Mouse (Mus musculus) left cerebral cortex, adult 18-20 months (tissue): ENCODE measurements around the gene Fbxw5. TPM values are rescaled to one million over a fixed set of nuclear protein-coding genes. Genes with fewer than 3 reads are reported as not detected.
"Not testable (repeated sequence)": the region's sequence is repeated elsewhere in the genome, so short reads cannot be mapped to it uniquely, and the experiment has no call there.

ENCODE experiments used
- DNase-seq, 2 experiments: peaks; one replicate each; pipeline ENCODE4 v3.0.0; 2021 to 2022; ENCODE audit warnings: low spot score in 2 of 2, mixed read lengths in 1 of 2
- total RNA-seq, 2 experiments: library from RNA; stranded (reverse); gene quantifications; 2 replicates each; pipeline ENCODE4 v1.2.3; 2021

Fbxw5 gene
- total RNA-seq, 2 experiments from 2014 or later, result 105 to 114 TPM

DNA sequence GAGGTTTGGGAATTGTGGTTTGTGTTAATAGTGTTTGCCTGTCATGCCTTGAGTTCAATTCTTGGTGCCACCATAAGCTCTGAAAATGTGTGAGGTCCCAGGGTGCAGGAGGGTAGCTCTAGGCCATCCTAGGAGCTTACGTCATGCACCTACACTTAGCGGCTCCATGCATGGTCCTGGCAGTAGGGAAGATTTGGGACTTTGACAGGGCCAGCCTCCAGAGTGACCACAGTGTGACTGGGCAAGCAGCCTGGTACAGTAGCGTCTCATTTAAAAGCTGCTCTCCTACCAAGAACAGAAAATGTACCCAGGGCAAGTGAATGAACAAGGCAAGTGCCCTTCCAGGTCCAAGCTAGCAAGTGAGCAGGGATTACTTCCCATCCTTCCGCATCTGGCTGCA lies 5.3 kb downstream of the Fbxw5 start:
- no peak for DNase-seq

DNA sequence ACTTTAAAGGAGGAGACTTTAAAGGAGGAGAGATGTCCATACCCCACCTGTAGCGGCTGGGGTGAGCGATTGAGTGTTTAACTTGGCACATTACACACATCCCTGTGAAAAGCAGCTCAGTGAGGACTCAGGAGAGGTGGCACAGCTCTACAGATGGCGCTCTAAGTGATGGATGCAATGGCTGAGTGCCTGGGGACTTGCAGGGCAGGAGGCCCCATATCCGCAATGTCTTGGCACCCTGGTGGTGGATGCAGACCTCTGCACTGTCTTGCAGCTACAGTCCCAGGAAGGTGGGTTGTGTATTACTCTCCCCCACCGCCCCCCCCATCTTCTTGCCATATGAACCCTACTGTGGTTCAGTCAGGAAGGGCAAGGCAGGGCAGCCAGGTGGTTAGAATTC lies 6.4 kb downstream of the Fbxw5 start:
- DNase-seq, result no peak

DNA sequence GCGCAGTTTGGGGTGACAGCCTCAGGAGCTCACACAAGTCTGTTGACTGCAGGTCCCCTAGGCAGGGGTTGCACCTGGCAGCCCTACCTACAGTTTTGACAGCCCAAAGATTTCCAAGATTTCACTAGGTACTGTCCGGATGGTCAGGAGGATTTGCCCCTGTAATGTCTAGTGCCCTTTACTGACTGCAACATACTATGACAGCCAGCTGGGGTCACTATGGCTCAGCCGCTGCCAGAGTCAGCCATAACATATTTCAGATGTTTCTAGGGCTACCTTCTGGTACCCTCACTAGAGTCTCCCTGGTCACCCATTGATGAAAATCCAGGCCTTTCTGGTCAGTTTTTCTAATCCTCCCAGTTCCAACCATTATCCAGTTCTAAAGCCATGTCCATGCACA lies 9.4 kb downstream of the Fbxw5 start:
- no peak for DNase-seq

DNA sequence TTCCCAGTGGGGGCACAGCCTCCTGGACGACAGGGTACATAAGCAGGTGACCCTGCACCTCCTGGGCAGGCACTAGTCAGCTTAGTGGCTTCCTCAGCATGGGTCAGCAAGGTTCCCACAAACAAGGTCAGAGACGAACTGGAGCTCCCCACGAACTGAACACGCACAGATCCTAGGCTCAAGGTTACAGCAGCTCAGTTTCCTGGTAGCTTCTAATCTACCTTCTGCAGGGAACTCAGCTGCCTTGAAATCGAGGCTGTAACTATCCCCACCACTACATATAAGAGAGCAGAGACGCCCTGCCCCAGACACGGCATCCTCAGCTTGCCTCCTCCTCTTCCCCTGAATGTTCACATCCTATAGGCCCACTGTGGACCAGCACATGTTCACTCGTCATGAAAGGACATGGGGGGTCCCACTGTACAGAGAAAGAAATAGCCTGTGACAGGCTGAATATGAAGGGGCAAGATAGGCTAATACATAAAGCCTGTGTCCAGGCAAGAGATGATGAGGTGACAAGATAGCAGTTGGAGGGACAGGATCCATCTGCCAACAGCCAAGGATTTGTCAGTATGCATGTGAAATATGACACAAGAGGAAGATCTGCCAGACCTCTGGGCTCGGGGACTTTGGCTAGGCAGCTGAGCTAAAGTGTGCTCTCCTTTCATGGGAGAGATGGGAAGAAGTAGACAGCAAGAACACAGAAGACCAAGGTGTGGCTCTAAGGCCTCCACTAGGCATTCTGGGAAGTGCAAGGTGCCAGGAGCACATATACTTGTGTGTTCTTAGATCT lies 26.2 kb downstream of the Fbxw5 start:
- DNase-seq, result no peak

DNA sequence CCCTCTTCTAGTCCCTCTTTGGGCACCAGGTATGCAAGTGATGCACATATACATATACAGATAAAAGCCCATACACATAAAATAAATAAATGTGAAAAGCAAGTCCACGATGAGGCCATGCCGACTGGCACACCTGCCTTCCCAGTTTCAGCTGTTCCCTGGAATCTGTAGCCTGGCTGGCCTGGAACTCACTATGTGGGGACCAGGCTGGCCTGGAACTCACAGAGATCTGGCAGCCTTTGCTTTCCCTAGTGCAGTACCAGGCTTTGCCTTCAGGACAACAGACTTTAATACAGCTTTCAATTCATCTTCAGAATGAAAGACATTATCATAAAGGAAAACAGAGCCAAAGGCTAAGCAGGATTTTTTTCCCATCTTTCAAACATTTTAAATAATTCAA lies 33.2 kb downstream of the Fbxw5 start:
- DNase-seq, result no peak

DNA sequence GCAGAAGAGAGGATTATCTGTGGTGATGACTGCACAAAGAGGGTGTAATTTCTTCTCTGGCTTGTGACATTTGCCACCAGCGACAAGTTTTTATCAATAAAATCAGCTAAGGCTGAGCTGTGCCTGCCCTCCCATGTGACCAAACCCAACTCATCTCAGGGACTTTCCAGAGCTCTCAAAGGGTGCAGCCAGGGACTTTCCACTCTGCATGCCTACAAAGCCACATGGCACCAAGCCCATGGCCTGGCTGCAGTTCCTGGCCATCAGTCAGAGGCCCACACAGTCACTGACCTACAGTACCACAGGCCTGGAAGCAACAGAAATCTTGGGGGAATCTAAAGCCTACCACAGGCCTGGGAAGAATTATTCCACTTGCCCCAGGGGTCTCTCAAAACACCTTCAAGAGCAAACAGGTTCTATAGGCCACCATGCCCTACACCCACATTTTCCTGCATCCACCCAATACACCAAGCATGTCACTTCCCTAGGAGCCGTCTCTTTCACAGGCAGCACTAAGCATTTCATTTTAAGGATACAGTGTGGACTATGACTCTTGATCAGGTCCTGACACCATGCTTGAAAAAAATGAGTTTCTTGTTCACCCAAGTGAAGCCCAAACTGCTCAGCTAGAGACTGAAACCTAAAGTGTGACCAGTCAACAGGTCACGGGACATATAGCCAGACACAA lies 33.8 kb downstream of the Fbxw5 start:
- peak; percentile 5 to 11 for DNase-seq

DNA sequence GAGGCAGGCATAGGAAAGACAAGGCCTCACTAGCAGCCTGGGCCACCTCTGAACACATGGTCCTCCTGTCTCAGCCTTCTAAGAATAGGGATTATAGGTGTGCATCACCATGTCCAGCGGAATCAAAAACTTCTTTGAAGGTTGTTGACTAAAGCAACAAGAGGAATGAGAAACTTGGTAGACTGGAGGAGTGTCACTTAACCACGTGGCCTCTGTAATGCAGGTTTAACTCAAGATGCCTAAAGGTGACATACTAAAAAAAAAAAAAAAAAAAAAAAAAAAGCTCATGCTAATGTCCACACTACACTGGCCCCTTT lies 34.3 kb downstream of the Fbxw5 start:
- DNase-seq, result no peak

DNA sequence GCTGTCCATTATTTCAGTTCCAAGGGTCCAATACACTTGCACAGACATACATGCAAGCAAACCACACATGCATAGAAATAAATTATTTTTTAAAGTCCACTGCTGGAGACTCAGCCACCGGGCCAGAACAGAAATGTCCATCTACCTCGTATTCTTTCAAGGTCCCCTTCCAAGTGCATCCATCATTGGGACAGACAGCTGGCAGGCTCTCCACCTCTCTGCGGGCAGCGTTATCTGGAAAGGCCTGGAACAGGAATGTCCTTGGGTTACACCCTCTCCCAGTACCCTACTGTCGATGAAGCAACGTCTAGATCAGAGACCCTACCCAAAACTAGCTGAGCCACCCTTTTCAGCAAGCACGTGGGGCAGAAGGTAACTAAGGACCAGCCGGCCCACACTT lies 36.0 kb downstream of the Fbxw5 start:
- DNase-seq, result no peak

DNA sequence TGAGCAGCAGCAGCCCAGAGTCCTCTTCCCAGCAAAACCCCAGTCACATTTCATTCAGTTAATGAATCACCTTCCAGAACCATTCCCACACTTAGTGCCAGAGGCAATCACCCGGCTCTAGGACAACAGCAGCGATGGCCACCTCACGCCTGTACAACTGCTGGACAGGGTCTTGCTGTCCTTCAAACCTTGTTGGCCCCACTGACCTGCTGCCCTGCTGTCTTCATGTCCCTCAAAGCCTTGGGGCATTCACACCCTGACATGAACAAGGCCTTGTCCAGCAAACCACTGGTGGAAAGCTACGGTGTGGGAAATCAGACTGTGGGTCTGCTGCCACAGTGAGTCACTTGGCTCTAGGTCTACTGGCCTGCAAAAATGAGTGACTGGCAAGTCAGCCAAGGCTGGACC lies 40.0 kb downstream of the Fbxw5 start:
- DNase-seq, result no peak

DNA sequence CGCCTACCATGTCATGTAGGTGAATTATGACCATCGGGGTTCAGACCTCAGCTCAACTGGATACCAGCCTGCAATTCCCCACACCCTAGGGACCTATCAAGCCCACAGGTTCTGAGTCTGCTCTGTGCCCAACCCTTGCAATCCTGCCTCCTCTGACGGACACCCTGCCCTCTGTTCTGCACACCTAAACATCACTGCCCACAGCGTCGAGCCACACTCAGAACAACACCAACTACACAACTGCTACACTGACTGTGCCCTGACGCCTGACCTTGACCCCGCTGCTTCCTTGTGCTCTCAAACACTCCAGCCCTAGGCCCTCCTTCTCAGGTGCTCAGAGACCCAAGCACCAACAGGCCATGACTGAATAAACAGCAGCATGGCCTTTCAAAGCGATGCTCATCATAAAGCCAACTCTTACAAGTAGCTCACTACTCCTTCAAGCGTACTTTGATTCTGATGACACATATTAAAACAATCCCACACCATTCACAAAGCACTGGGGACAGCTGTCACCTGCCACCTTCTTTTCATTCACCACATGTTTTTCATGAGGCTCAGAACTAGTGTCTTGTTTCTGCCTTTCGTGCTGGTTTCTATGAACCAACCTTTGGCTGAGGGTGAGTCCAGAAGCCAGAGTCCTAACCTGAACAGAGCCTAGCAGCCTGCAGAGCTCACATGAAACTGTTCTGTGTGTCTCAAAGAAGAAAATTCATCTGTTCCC lies 41.3 kb downstream of the Fbxw5 start:
- DNase-seq, result no peak

DNA sequence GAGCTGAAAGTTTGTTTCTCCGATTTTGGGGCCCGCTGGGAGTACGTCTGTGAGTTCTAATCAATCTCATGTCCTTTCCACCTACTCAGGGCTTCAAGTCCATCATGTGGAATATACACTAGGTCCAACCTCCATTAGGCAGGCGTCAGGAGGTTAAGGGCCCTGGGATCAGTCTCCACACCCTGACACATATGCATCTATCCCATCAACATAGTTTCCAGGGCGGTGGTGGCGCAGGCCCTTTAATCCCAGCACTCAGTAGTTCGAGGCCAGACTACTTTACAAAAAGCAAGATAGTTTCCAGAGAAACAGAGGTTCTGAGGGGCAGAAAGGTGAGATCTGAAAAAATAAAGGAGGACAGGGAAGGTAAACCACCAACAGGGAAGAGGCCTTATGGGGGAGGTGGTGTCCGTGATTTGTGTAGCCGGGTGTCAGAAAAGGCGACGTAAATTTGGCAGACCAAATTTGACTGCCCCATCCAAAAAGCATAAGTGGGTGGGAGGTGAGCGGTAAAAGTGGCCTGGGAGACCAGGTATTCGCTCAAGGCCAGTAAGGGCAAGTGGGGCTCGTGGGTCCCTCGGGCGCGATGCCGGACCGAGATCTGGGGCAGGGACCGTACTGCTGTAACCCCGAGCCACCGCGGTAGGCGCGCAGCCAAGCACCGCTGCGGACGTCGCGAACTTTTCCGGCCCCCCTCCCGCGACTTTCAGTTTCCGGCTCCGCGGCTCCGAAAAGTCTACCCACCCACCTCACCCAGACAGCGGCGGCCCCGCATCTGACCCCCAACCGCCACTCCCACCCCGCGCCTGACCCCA lies 45.7 kb downstream of the Fbxw5 start:
- DNase-seq, result no peak

DNA sequence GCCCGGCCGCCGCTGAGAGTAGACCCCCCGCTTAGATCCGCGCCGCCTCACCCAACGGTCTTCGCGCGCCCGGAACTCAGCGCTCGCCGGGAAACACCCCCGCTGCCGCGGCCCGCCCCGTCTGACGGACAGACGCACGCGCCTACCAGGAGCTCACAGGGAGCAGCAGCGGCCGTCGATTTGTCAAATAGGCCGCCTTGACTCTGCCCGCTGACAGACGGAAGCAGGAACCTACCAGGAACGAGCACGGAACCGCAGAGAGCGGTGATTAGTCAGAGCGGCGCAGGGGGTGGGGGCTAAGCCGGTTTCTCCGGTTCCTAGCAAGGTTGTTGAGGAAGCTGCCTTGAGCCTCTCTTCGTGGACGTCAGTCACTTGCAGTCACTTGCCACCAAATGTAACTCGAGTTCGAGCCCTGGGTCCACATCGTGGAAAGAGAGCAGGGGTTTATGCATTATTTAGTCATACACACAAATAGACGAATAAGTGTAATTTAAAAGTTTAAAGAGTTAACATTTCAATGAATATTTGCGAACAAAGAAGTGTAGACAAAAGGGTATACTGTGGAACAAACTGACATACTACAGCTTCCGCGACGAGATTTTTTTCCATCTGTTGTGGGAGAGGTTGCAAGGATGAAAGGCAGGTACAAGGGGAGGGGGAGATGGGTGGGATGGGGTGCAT lies 46.4 kb downstream of the Fbxw5 start, which contains the start of gene Traf2:
TSS of gene Traf2 (minus strand) at position 130 of the 681 bp plus-strand sequence.
- peak; percentile 99 for DNase-seq

DNA sequence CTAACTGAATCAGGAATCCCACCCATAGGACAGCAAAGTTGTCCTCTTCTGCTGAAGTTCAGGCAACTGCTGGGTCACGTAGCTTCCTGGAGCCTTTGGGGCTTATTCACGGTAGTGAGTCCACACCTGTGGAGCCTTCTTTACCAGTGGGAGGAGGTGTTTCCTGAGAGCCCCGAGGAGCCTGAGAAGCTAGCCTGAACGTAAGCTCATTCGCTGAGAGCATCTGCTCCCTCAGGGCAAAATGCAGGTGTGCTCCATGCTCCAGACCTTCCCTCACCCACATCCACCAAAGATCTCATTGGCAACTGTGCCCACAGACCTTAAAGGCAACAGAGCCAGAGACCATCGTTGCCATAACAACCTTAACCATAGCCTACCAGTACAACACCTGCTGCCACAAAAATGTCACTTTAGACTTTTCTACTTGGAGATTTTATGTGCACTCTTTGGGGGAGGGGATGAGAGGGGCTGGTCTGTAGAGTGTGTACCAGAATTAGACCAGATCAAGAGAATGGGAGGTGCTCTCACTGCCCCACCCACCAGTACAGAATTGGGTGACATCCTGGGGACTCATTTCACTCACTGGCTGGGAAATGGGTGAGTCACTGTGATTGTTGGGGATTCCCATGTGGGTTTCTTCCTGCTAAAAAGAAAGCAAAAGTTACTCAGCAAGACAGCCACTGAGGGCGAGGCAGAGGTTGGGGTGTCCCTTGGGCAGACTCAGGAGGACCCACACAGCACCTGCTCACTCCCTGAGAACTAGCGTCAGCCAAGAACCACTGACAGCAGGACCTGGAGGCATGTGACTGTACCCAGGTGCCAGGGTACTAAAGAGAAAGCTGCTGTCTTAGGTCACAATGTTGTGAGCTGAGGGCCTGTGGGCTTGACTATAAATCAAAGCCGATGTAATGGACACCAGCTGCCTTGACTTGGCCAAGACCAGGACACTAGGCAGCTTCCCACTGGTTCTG lies 48.8 kb downstream of the Fbxw5 start:
- no peak for DNase-seq

DNA sequence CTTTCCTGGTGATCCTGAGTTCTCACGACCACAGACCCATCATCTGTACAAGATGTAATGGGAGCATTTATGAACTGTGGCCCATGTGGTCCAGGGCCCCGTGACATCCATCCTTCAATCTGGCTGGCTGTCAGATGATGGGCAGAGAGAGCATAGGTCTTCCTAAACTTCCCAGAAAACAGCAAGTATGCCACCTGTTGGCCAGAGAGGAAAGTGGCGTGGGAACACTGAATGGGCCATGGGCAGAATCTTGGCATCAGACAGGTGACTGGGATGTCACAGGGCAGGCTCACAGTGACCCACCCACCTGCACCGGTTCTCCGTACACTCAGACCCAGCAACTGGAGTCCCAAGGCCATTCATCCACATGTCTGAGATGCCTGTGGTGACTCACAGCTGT lies 50.6 kb downstream of the Fbxw5 start:
- DNase-seq, result peak in 1 of 2 experiments; percentile 53

DNA sequence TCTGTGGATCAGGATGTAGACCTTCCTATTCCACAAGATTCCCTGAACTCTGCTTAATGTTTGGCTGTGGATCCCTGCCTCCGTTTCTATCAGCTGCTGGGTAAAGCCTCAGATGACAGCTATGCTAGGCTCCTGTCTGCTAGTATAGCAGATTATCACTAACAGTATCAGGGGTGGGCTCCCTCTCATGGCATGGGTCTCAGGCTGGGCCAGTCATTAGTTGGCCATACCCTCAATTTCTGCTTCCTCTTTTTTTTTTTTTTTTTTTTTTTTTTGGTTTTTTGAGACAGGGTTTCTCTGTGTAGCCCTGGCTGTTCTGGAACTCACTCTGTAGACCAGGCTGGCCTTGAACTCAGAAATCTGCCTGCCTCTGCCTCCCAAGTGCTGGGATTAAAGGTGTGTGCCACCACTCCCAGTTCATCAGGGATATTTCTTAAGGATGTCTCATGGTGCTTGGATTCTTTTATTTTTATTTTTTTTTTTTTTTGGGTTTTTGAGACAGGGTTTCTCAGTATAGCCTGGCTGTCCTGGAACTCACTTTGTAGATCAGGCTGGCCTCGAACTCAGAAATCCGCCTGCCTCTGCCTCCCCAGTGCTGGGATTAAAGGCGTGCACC lies 52.7 kb downstream of the Fbxw5 start:
- DNase-seq, result not testable (repeated sequence)
